In the genomic region with DNA sequence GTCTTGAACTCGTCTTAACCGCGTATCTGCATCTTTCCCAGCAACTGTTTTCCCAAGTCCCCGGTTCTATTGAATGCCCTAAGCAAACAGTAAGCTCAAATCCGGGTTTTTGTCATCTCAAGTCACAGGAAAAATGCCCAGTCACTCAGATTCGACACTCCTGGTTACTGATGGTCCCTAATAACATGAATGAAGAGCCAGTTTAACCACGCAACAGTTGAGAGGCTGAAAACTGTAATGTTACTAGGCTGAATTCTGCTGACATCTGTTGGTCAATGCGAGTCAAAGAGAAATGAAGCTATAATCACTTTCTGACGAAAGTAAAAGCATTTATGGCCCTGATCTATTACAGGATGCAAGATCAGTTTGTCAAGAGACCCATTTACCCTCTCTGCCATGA, we compare ENCODE assay signal across 8 mouse cellular contexts. TPM values are rescaled to one million over a fixed set of nuclear protein-coding genes. Genes with fewer than 3 reads are reported as not detected.
DNase-seq lines count a peak whose midpoint lies in the region; ATAC-seq lines count a peak whose summit lies in the region.

No protein-coding gene starts in this region.

- peak; percentile 38 for DNase-seq in kidney, adult 9 months
- DNase-seq in kidney, postnatal 36 days: no peak
- DNase-seq in CD4-positive, CD25-positive, alpha-beta regulatory T cell, adult 2 months (ENCODE audit: low read depth, low spot score): peak; percentile 47
- peak; percentile 43 for DNase-seq in c-Kit-positive CD71-positive TER-119-positive erythroid progenitor cells, embryonic 14.5 days (ENCODE audit: low spot score)
- peak; percentile 9 to 18 for DNase-seq in heart, postnatal 36 days
- no peak for DNase-seq in yolk sac, embryonic 10.5 days (ENCODE audit: low spot score)

- 3% methylated on average over 9 of the region's 9 CpGs for WGBS in liver, embryonic 16.5 days (ENCODE audit: insufficient replicate concordance)
- WGBS in stomach, embryonic 16.5 days: 2% methylated on average over 9 of the region's 9 CpGs

- intact Hi-C loops in heart, postnatal 36 days (cut with DNase I): loop anchor here (2.0 to 10.0 kb wide), 3 partner anchors 28 to 152 kb away; partner anchors contain the start of genes Fbxl12, Ubl5 and Zfp266

- peak overlapping the region; percentile 83 for H3K4me2 ChIP-seq in liver, embryonic 16.5 days (ENCODE audit: low read depth, low read length)
- H3K4me2 ChIP-seq in stomach, embryonic 16.5 days (ENCODE audit: low read depth, low read length): peak overlapping the region; percentile 79

- peaks cover 7% of the 10 kb centered on the region for H3K4me1 ChIP-seq in liver, embryonic 16.5 days (ENCODE audit: control insufficient read depth, low read depth, low read length)
- H3K4me1 ChIP-seq in stomach, embryonic 16.5 days (ENCODE audit: control insufficient read depth, insufficient read depth, low read length): peaks cover 6% of the 10 kb centered on the region

- ATAC-seq in liver, embryonic 16.5 days (ENCODE audit: low read depth): no peak
- no peak for ATAC-seq in stomach, embryonic 16.5 days (ENCODE audit: insufficient read depth, low FRiP score)

- H3K4me3 ChIP-seq in liver, embryonic 16.5 days (ENCODE audit: low read depth, low read length): peak overlapping the region; percentile 85
- peak overlapping the region; percentile 98 for H3K4me3 ChIP-seq in stomach, embryonic 16.5 days (replicated peaks; ENCODE audit: low read length)

- H3K27ac ChIP-seq in liver, embryonic 16.5 days (ENCODE audit: low read length): peak overlapping the region; percentile 99
- peak overlapping the region; percentile 98 for H3K27ac ChIP-seq in stomach, embryonic 16.5 days (ENCODE audit: low read length)

- no peaks in the 10 kb centered on the region for H3K9me3 ChIP-seq in liver, embryonic 16.5 days (replicated peaks; ENCODE audit: control insufficient read depth, low read length)
- H3K9me3 ChIP-seq in stomach, embryonic 16.5 days (replicated peaks; ENCODE audit: control insufficient read depth, low read length): no peaks in the 10 kb centered on the region

- no peaks in the 10 kb centered on the region for H3K27me3 ChIP-seq in liver, embryonic 16.5 days (ENCODE audit: control insufficient read depth, insufficient read depth, low read depth, low read length)
- H3K27me3 ChIP-seq in stomach, embryonic 16.5 days (ENCODE audit: control insufficient read depth, insufficient read depth, low read length): no peaks in the 10 kb centered on the region

- H3K9ac ChIP-seq in liver, embryonic 16.5 days (ENCODE audit: low read depth, low read length): peak overlapping the region; percentile 87
- peak overlapping the region; percentile 99 for H3K9ac ChIP-seq in stomach, embryonic 16.5 days (ENCODE audit: low read length)

- peaks cover 7% of the 10 kb centered on the region for H3K36me3 ChIP-seq in liver, embryonic 16.5 days (ENCODE audit: control insufficient read depth, insufficient read depth)
- peaks cover 18% of the 10 kb centered on the region for H3K36me3 ChIP-seq in stomach, embryonic 16.5 days (ENCODE audit: control insufficient read depth, insufficient read depth, low read length)

RNA-seq across cellular contexts. Expression of gene Zfp426, which starts 0.7 kb away (rescaled TPM):
- 10 to 100 TPM in 1 of 2 experiments, 1 to 10 TPM in 1; 9.7 to 10.2 TPM for total RNA-seq in heart, postnatal 36 days (2021)
- 6.4 and 8.4 TPM in 2 replicates for polyA plus RNA-seq in liver, embryonic 16.5 days (2015; fragmentation: Nextera tagmentation; extraction: Ambion mirVana)
- polyA plus RNA-seq in stomach, embryonic 16.5 days (2015; fragmentation: Nextera tagmentation; extraction: Ambion mirVana): 18.6 and 18.8 TPM in 2 replicates

RNA-seq across cellular contexts. Expression of gene Zfp266, which starts 27.9 kb away (rescaled TPM):
- 10 to 100 TPM; 24.3 to 27.4 TPM for total RNA-seq in heart, postnatal 36 days (2021)
- polyA plus RNA-seq in liver, embryonic 16.5 days (2015; fragmentation: Nextera tagmentation; extraction: Ambion mirVana): 12.0 and 13.5 TPM in 2 replicates
- 86.8 and 88.6 TPM in 2 replicates for polyA plus RNA-seq in stomach, embryonic 16.5 days (2015; fragmentation: Nextera tagmentation; extraction: Ambion mirVana)

RNA-seq across cellular contexts. Expression of gene Zfp26, which starts 33.3 kb away (rescaled TPM):
- total RNA-seq in heart, postnatal 36 days (2021): 10 to 100 TPM in 1 of 2 experiments, 1 to 10 TPM in 1; 8.2 to 11.0 TPM
- 3.8 and 4.7 TPM in 2 replicates for polyA plus RNA-seq in liver, embryonic 16.5 days (2015; fragmentation: Nextera tagmentation; extraction: Ambion mirVana)
- polyA plus RNA-seq in stomach, embryonic 16.5 days (2015; fragmentation: Nextera tagmentation; extraction: Ambion mirVana): 15.4 and 18.7 TPM in 2 replicates

Comparison
In these comparisons a context has a peak if more than half of its experiments do, and no peak if none do; other contexts are left out.
1. DNase-seq: peak in kidney, adult 9 months (single experiment), CD4-positive, CD25-positive, alpha-beta regulatory T cell, adult 2 months (single experiment), c-Kit-positive CD71-positive TER-119-positive erythroid progenitor cells, embryonic 14.5 days (single experiment) and heart, postnatal 36 days (2 of 2); none in kidney, postnatal 36 days (0 of 2) and yolk sac, embryonic 10.5 days (single experiment).